Mouse (Mus musculus): ENCODE measurements around the gene Nrde2.

Nrde2 gene

GRCm38 (mm10) chr12:100159261-100159975, at the start of gene Nrde2:
Nrde2 (minus strand) TSS chr12:100159653.
- CTCF ChIA-PET: interaction anchor here (0.5 to 1.8 kb wide), 10 partner anchors 9 to 325 kb away, joined by 3 to 5 read pairs (median 4); no protein-coding TSS in a partner anchor
- POLR2A ChIA-PET: interaction anchor here in 3 of 4 experiments (0.6 to 4.4 kb wide), 52 partner anchors 8 to 1732 kb away, joined by 3 to 56 read pairs (median 5); partner anchors contain the start of genes Calm1 (in 2 of the 3) and Psmc1 (in 1 of the 3)

DNA sequence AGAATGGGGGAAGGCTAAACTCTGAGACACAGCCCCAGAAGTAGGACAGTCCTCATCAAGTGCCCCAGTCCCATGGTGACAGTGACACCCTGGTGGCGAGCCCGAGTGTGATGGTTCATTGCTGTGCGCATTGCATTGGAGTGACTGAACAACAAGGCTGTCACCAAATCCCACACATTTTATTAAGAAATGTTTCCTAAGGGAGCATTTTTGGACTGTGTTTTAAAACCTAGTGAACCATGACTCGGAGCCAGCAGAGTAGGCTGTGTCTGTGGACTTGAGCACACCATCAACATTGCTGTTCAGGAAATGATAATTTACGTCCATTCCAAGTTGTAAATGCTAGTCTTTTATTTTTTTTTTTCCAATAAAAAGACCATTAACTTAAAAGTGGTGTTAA, 47.5 kb upstream of the Nrde2 start:
- ChIA-PET CTCF (no interaction called here), POLR2A (interaction anchor here in 1 of 4 experiments (1.1 to 17.0 kb wide), 3 partner anchors 11 to 79 kb away, joined by 3 to 216 read pairs (median 24); no protein-coding TSS in a partner anchor)

DNA sequence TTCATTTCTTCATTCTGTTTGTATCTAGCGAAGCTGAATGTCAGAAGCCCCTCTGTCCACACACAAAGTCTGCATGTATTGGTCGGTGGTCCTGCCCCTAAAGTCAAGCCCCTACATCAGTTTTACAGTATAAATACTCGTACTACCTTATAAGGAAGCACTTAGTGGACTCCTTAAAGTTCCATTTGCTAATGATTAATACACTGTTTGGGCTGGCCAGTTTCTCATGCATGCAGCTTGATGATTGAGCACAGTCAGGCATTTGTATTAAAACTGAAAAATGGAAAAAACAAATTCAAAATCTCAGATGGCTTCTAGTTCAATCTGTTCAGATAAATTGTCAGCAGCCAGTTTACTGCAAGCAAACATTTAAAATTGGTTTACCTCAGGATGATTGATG, 47.1 kb upstream of the Nrde2 start:
- POLR2A ChIA-PET: interaction anchor here in 1 of 4 experiments (1.2 to 17.0 kb wide), 3 partner anchors 11 to 20 kb away, joined by 3 to 216 read pairs (median 24); no protein-coding TSS in a partner anchor
- CTCF ChIA-PET: no interaction called here

- ChIA-PET CTCF (no interaction called here), POLR2A (interaction anchor here in 2 of 4 experiments (0.6 to 17.0 kb wide), 8 partner anchors 9 to 219 kb away, joined by 3 to 216 read pairs (median 7); no protein-coding TSS in a partner anchor)
Measured at GRCm38 (mm10) chr12:100205156-100205555, 45.7 kb upstream of the Nrde2 start.

GRCm38 (mm10) chr12:100203759-100204158, 44.3 kb upstream of the Nrde2 start:
- POLR2A ChIA-PET: interaction anchor here in 3 of 4 experiments (0.7 to 17.0 kb wide), 26 partner anchors 10 to 236 kb away, joined by 3 to 216 read pairs (median 4); partner anchors contain the start of gene Nrde2 (in 1 of the 3)
- CTCF ChIA-PET: interaction anchor here (0.7 to 3.0 kb wide), 5 partner anchors 11 to 275 kb away, joined by 3 to 13 read pairs (median 3); no protein-coding TSS in a partner anchor

- ChIA-PET CTCF (interaction anchor here (0.5 to 3.0 kb wide), 41 partner anchors 8 to 1133 kb away, joined by 3 to 19 read pairs (median 4); partner anchors contain the start of gene Nrde2 (in 1 of the 4)), POLR2A (interaction anchor here in 3 of 4 experiments (0.9 to 17.0 kb wide), 30 partner anchors 12 to 318 kb away, joined by 3 to 216 read pairs (median 4); partner anchors contain the start of gene Nrde2 (in 2 of the 3))
Measured at GRCm38 (mm10) chr12:100201838-100202237, 42.4 kb upstream of the Nrde2 start.

DNA sequence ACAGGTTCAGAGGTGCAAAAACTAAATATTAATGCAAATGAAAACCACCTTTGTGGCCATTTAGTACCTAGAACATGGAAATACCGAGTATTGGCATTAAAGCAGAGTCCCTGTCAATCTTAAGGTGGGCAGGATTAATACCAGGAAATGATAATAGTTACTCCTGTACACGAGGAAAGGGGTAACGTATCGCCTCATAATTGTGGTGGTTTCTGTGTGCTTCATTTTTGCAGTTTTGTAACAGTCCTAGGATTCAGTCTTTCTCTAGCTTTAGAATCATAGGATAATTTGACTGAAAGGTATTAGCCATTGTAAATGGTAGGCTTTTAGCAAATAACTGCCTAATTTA, 41.9 kb upstream of the Nrde2 start:
- CTCF ChIA-PET: interaction anchor here (0.5 to 3.0 kb wide), 38 partner anchors 9 to 1133 kb away, joined by 3 to 19 read pairs (median 4); partner anchors contain the start of gene Nrde2 (in 1 of the 4)
- POLR2A ChIA-PET: interaction anchor here (0.8 to 17.0 kb wide), 43 partner anchors 11 to 333 kb away, joined by 3 to 216 read pairs (median 4); partner anchors contain the start of gene Nrde2 (in 1 of the 4)

DNA sequence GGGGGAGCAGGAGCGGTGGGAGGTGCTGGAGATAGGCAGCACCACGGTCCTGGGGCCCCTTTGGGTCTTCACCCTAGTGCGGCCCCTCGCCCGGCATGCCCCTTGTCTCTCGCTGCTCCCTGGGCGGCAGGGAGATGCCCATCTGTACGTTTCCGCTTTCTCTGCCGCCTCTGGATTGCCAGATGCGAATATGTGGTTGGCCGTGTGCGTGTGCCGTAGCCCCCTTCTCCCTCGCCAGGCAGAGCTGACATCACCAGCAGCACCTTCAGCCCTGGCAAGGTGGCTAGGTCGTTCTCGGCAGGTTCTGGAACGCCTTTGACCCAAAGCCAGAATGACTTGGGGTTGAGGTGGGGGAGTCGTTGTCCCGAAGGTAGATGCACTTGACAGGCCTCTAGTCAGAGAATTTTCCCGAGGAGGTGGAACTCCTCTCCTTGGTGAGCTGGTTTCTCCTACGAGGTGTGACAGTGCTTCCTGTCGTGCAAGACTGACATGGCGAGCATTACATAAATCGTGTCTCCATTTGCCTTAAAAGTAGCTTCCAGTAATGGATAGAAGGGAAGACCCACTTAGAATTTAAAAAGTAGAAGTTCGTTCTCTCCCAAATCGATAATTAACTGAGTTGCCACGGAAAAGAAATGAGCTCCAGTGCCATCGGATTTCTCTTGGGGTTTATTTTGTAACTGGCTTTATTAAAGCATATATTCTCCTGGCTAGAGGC, 41.4 kb upstream of the Nrde2 start:
- ChIA-PET CTCF (interaction anchor here (0.8 to 3.0 kb wide), 25 partner anchors 9 to 335 kb away, joined by 3 to 19 read pairs (median 4); partner anchors contain the start of gene Nrde2 (in 1 of the 4)), POLR2A (interaction anchor here (0.5 to 17.0 kb wide), 49 partner anchors 10 to 333 kb away, joined by 3 to 216 read pairs (median 4); partner anchors contain the start of gene Nrde2 (in 1 of the 4))

GRCm38 (mm10) chr12:100199891-100200644, 40.6 kb upstream of the Nrde2 start:
- CTCF ChIA-PET: interaction anchor here in 2 of 4 experiments (0.6 to 2.8 kb wide), 11 partner anchors 8 to 1447 kb away, joined by 3 to 19 read pairs (median 5); no protein-coding TSS in a partner anchor
- POLR2A ChIA-PET: interaction anchor here (0.5 to 17.0 kb wide), 51 partner anchors 10 to 1197 kb away, joined by 3 to 216 read pairs (median 4); partner anchors contain the start of gene Nrde2 (in 1 of the 4)

GRCm38 (mm10) chr12:100198967-100199660, 39.7 kb upstream of the Nrde2 start, which contains the start of gene Calm1:
Calm1 (plus strand) TSS chr12:100199435.
- ChIA-PET CTCF (interaction anchor here in 1 of 4 experiments (1.3 kb wide), 1 partner anchor 12 kb away, joined by 5 read pairs; no protein-coding TSS in a partner anchor), POLR2A (interaction anchor here (0.5 to 17.0 kb wide), 62 partner anchors 9 to 1298 kb away, joined by 3 to 216 read pairs (median 4); partner anchors contain the start of genes Nrde2 (in 2 of the 4) and Eml5 (in 1 of the 4))

GRCm38 (mm10) chr12:100196786-100197185, 37.3 kb upstream of the Nrde2 start:
- CTCF ChIA-PET: no interaction called here
- POLR2A ChIA-PET: interaction anchor here in 3 of 4 experiments (1.0 to 17.0 kb wide), 5 partner anchors 7 to 37 kb away, joined by 4 to 216 read pairs (median 11); partner anchors contain the start of gene Nrde2 (in 1 of the 3)

DNA sequence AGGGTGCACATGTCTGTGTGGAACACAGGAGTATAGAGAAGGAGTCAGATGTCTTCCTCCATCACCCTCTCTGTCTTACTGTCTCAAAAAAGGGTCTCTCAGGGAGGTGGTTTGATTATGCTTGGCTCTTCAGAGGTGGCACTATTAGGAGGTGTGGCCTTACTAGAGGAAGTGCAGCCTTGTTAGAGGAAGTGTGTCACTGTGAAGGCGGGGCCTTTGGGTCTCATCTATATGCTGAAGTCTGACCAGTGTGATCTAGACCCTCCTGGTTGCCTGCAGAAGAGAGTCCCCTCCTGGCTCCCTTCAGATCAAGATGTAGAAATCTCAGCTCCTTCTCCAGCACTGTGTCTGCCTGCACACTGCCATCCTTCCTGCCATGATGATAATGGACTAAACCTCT, 34.7 kb upstream of the Nrde2 start:
- ChIA-PET POLR2A (interaction anchor here (0.6 to 11.2 kb wide), 5 partner anchors 9 to 69 kb away, joined by 3 to 158 read pairs (median 4); no protein-coding TSS in a partner anchor), CTCF (interaction anchor here in 1 of 4 experiments (0.6 kb wide), 1 partner anchor 216 kb away, joined by 6 read pairs; no protein-coding TSS in a partner anchor)

- POLR2A ChIA-PET: interaction anchor here in 3 of 4 experiments (0.6 to 8.5 kb wide), 10 partner anchors 8 to 894 kb away, joined by 3 to 216 read pairs (median 6); partner anchors contain the start of gene Calm1 (in 3 of the 3)
- CTCF ChIA-PET: interaction anchor here in 1 of 4 experiments (0.6 kb wide), 1 partner anchor 15 kb away, joined by 3 read pairs; no protein-coding TSS in a partner anchor
Measured at GRCm38 (mm10) chr12:100190802-100191201, 31.3 kb upstream of the Nrde2 start.

DNA sequence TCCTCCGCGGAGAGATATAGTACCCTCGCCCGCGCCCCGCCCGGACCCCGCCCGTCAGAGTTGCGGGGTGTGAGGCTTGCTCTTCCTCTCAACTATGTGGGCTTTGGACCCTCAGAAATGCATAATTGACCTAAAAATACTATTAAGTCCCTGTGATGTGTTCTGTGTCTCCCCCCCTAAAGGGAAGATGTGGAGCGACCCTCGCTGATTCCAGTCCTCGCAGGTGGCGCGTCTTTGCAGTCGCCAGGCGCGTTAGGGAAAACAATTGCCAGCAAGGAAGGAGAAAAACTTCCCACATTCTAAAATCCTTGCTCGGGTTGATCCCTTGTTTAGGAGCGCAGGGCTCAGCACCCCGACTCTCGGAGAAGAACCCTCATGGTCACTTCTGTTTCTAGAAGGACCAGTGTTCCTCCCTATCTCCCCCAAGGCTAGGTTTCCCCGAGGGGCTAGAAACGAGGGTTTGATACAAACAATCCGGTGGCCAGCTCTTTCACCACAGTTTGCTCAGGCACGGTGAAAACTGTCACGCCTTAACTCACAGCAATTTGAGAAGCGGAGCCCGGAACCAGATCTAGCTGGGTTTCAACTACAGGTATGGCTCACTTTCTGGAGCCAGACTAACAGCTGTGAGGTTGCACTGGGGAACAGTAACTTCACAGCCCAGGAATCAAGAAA, 28.4 kb upstream of the Nrde2 start:
- ChIA-PET POLR2A (interaction anchor here (0.6 to 8.5 kb wide), 70 partner anchors 8 to 1159 kb away, joined by 3 to 216 read pairs (median 4); partner anchors contain the start of genes Calm1 (in 4 of the 4), Nrde2 (in 3 of the 4), Kcnk13 (in 1 of the 4) and Psmc1 (in 1 of the 4)), CTCF (interaction anchor here in 3 of 4 experiments (0.5 to 2.9 kb wide), 13 partner anchors 10 to 690 kb away, joined by 3 to 15 read pairs (median 5); partner anchors contain the start of genes Calm1 (in 1 of the 3) and Nrde2 (in 1 of the 3))

- ChIA-PET POLR2A (interaction anchor here (0.6 to 8.5 kb wide), 79 partner anchors 8 to 1158 kb away, joined by 3 to 216 read pairs (median 4); partner anchors contain the start of genes Calm1 (in 4 of the 4), Nrde2 (in 2 of the 4), Kcnk13 (in 1 of the 4) and Psmc1 (in 1 of the 4)), CTCF (interaction anchor here in 3 of 4 experiments (0.5 to 2.9 kb wide), 16 partner anchors 11 to 689 kb away, joined by 3 to 15 read pairs (median 4); partner anchors contain the start of genes Calm1 (in 1 of the 3) and Nrde2 (in 1 of the 3))
Measured at GRCm38 (mm10) chr12:100187013-100187755, 27.7 kb upstream of the Nrde2 start.

Data from embryonic stem cell, embryonic (primary cell).